Mouse (Mus musculus) liver, postnatal 0 days (tissue): ENCODE measurements at regions not wholly inside any gene's neighbourhood (a gene's known extent, or its start where the extent isn't known, plus 50 kb on each side); places are given as distances from the start of the nearest gene placed in this dataset.

Source experiments
- ATAC-seq: fragments of 200-750 bp; cut with Nextera tagmentation; 2 replicates; pipeline ENCODE4 v1.8.0; 2017; ENCODE audit warnings: mild to moderate bottlenecking, moderate library complexity
- DNase-seq: peaks from one replicate; pipeline ENCODE4 v3.0.0-alpha.2; 2016
- H3K27ac ChIP-seq: fragments of 300-500 bp; sonication (generic); 2 replicates; pipeline ENCODE4 v1.5.1; 2014; ENCODE audit warnings: antibody characterized with exemption, moderate library complexity, mild to moderate bottlenecking, low read depth
- H3K27me3 ChIP-seq: fragments of 300-500 bp; sonication (generic); 2 replicates; pipeline ENCODE4 v1.6.1; 2014; ENCODE audit warnings: low read length, control low read depth, mixed read lengths; ENCODE audit not compliant: insufficient read depth
- H3K36me3 ChIP-seq: fragments of 300-500 bp; sonication (generic); replicated peaks from 2 replicates; pipeline ENCODE4 v1.6.1; 2014; ENCODE audit warnings: mild to moderate bottlenecking, control low read depth, low read length, moderate library complexity, mixed read lengths; ENCODE audit not compliant: insufficient read depth
- H3K4me1 ChIP-seq: fragments of 300-500 bp; sonication (generic); 2 replicates; pipeline ENCODE4 v1.6.1; 2014; ENCODE audit warnings: antibody characterized with exemption, mild to moderate bottlenecking, control low read depth; ENCODE audit not compliant: insufficient read depth
- H3K4me2 ChIP-seq: fragments of 300-500 bp; sonication (generic); 2 replicates; pipeline ENCODE4 v1.6.1; 2014; ENCODE audit warnings: low read depth, mild to moderate bottlenecking, low read length, moderate library complexity, mixed read lengths
- H3K4me3 ChIP-seq: fragments of 300-500 bp; sonication (generic); 2 replicates; pipeline ENCODE4 v1.5.1; 2014; ENCODE audit warnings: low read depth, low read length
- H3K9ac ChIP-seq: fragments of 300-500 bp; sonication (generic); replicated peaks from 2 replicates; pipeline ENCODE4 v1.6.1; 2014; ENCODE audit warnings: mild to moderate bottlenecking, moderate library complexity
- H3K9me3 ChIP-seq: fragments of 300-500 bp; sonication (generic); 2 replicates; pipeline ENCODE4 v1.6.1; 2016; ENCODE audit warnings: mild to moderate bottlenecking, control low read depth, low read length, mixed read lengths
- CTCF ChIP-seq: sonication (generic); IDR thresholded peaks from 2 replicates; pipeline ENCODE4 v1.5.1; 2016; ENCODE audit warnings: antibody characterized with exemption, low read depth
- EP300 ChIP-seq: IDR thresholded peaks from 2 replicates; pipeline ENCODE4 v1.6.1; 2016; ENCODE audit warnings: antibody characterized with exemption, low read depth, mild to moderate bottlenecking
- WGBS: fragments of 180-500 bp; shearing (Covaris S2); extraction: QIAGEN DNeasy Blood & Tissue Kit; methylation state at CpG from one replicate; pipeline ENCODE4 v1.1.7; 2014; ENCODE audit not compliant: insufficient replicate concordance; 5-methylcytosine and 5-hydroxymethylcytosine counted together

DNA sequence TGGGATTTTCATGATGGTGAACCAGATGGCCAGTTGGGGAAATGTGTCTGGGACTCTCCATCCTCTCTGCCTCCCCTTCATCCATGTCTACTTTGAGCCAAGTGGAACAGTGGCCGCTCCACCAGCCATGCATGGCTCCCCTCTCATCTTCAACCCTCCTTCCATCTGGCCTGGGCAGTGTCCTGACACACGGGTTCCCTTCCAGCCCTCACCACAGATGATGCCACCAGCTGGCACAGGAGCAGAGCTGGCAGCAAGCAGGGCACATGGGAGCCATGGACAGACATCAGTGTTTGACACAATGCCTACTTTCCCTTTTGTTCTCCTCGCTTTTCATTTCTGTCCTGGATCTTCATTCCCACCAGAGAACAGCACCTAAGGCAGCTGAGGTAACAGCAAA, 348.9 kb downstream of the Cmpk2 start:
- 70% methylated on average over 3 of the region's 3 CpGs for WGBS
- H3K36me3 ChIP-seq: no peaks in the 10 kb centered on the region
- DNase-seq (no peak), ATAC-seq (no peak)
- H3K27me3 ChIP-seq: no peaks in the 10 kb centered on the region
- no peak overlapping the region for H3K4me2 ChIP-seq
- H3K4me1 ChIP-seq: no peaks in the 10 kb centered on the region
- no peak overlapping the region for H3K27ac ChIP-seq
- TF ChIP-seq CTCF: no peak
- no peak for TF ChIP-seq EP300
- H3K4me3 ChIP-seq: no peak overlapping the region
- H3K9me3 ChIP-seq: no peaks in the 10 kb centered on the region
- no peak overlapping the region for H3K9ac ChIP-seq

DNA sequence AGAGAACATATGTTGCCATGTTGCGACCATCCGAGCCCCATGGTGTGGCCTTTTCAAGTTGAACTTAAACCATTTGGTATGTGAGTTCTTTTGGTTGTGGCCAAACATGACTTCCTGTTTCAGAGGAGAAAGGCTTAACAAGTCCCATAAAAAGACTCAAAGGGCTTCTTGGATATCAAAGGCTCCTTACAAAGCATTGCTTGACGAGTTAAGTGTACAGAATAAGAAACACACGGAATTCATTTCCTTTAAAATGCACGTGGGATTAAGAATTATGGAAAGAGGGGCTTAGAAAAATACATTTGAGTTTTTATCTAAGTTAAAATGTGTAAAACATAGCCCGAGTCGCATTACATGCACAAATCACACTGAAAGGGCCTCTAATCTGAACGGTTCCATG, 346.8 kb downstream of the Cmpk2 start:
- 75% methylated on average over 8 of the region's 8 CpGs for WGBS
- Histone ChIP-seq H3K36me3 (no peaks in the 10 kb centered on the region), H3K4me1 (no peaks in the 10 kb centered on the region), H3K4me3 (no peak overlapping the region), H3K27ac (no peak overlapping the region), H3K27me3 (no peaks in the 10 kb centered on the region), H3K4me2 (no peak overlapping the region), H3K9me3 (no peaks in the 10 kb centered on the region), H3K9ac (no peak overlapping the region)
- no peak for ATAC-seq
- TF ChIP-seq EP300 (no peak), CTCF (no peak)
- no peak for DNase-seq

DNA sequence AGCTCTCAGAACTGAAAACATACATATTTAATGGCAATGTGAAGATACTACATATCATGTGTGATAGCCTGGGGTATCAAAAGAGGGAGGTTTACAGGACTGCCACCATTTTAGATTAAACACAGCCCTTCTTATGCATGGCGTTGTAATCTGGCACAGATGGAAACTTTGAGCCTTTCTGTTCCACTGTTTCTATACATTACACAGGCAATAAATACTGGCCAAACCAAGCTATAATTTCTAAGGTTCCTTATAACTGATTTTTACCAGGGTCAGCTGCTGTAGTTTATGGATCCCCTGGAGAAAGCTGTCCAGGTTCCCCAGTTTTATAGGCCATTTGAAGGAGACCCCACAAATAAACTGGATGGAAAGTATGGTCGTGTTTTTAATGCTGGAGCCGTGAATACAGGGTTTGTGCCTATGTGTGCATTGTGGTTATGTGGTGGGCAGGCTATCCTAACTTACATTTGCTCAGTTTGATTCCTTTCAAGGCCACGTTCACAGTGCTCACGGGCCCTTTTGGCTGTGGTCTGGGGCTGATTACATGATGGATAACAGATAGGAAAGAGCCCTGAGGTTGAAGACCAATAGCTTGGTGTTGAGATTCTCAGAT, 341.7 kb downstream of the Cmpk2 start:
- H3K36me3 ChIP-seq: no peaks in the 10 kb centered on the region
- WGBS: 69% methylated on average over 5 of the region's 5 CpGs
- no peak overlapping the region for H3K4me2 ChIP-seq
- no peak for TF ChIP-seq CTCF
- TF ChIP-seq EP300: no peak
- no peak for ATAC-seq
- no peaks in the 10 kb centered on the region for H3K27me3 ChIP-seq
- no peaks in the 10 kb centered on the region for H3K4me1 ChIP-seq
- no peak overlapping the region for H3K9ac ChIP-seq
- DNase-seq: no peak
- no peaks in the 10 kb centered on the region for H3K9me3 ChIP-seq
- H3K4me3 ChIP-seq: no peak overlapping the region
- no peak overlapping the region for H3K27ac ChIP-seq

DNA sequence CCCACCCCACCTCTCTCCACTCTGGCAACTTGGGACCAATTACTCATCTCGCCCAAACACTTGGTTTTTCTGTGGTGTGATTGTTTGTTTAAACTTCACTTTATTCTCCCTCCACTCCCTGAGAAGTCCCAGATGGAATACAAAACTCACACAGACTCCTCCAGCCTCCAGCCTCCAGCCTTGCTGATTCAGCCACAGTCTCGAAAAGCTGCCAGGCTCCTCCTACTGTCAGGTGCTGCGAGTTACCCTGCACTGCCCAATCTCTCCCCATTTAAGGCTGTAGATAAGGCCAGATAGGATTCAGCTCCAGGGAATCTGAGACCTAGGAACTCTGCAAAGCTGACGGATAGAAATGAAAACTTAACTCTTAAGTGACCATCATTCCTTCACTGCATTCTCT, 340.7 kb downstream of the Cmpk2 start:
- TF ChIP-seq EP300 (no peak), CTCF (no peak)
- no peak for ATAC-seq

DNA sequence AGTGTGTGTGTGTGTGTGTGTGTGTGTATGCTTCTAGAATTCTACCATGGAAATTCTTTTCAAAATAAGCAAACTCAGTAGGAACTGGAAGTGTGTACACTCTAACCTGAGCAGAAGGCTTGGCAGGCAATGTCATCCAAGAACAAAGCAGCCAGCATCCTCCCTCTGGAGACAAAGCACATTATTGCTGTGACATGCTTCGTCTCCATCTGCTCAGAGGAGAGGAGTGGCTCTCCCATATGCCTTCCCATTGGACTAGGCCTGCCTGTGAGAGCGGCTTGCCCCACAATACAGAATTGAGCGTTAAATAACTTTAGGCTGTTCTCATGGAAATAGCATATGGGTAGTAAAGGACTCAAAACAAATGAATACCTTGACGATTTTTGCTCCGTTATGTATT, 333.5 kb downstream of the Cmpk2 start:
- Histone ChIP-seq H3K27me3 (no peaks in the 10 kb centered on the region), H3K4me1 (no peaks in the 10 kb centered on the region), H3K36me3 (no peaks in the 10 kb centered on the region), H3K9ac (no peak overlapping the region), H3K27ac (no peak overlapping the region), H3K9me3 (no peaks in the 10 kb centered on the region), H3K4me2 (no peak overlapping the region), H3K4me3 (no peak overlapping the region)
- ATAC-seq: no peak
- no peak for DNase-seq
- WGBS: 76% methylated on average over 5 of the region's 5 CpGs
- TF ChIP-seq CTCF: no peak
- TF ChIP-seq EP300: no peak

More for the DNA sequence above, 340.7 kb downstream of the Cmpk2 start:
- DNase-seq: no peak
- Histone ChIP-seq H3K27me3 (no peaks in the 10 kb centered on the region), H3K4me2 (no peak overlapping the region), H3K36me3 (no peaks in the 10 kb centered on the region), H3K9me3 (no peaks in the 10 kb centered on the region), H3K4me1 (no peaks in the 10 kb centered on the region), H3K4me3 (no peak overlapping the region), H3K27ac (no peak overlapping the region), H3K9ac (no peak overlapping the region)
- WGBS: 15% methylated on average over 4 of the region's 4 CpGs

DNA sequence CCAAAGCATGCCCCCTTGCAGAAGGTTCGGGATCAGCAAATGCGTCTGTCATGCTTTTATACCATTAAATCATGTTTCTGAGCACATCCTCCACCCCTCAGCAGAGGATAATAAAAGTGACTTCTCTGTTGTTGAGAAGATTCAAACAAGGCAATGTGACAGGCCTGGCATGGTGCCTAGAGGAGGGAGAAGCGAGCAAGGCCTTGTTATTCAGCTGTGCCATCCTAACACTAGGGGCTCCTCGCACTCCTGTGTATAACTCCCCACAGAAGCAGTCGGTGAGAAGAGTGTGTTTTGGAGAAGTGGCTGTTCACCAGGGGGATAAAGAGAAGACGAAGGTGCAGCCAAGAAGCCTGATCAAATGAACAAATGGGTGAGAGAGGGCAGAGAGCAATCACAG, 330.3 kb downstream of the Cmpk2 start:
- Histone ChIP-seq H3K27ac (no peak overlapping the region), H3K9me3 (no peaks in the 10 kb centered on the region), H3K9ac (no peak overlapping the region), H3K36me3 (no peaks in the 10 kb centered on the region), H3K27me3 (no peaks in the 10 kb centered on the region), H3K4me2 (no peak overlapping the region), H3K4me1 (no peaks in the 10 kb centered on the region), H3K4me3 (no peak overlapping the region)
- ATAC-seq: no peak
- TF ChIP-seq CTCF (no peak), EP300 (no peak)
- WGBS: 72% methylated on average over 6 of the region's 6 CpGs
- DNase-seq: no peak

DNA sequence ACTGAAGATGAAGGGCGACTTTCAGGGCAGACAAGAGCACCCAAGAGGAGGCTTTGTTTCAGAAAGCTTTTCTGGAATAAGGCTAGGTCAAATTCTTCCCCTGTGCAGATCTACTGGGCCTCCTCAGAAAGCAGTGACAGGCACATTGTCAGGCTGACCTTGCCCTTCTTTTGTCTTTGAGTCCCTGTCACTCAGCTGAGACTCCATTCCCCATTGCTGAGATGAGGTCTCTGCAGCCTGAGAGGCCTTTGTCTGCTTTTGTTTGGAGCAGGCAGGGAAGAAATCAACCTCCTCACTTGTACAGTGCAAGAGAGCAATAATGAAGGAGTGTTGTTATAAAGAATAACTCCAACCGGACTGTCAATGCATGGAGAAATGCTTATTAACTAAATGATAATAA, 327.4 kb downstream of the Cmpk2 start:
- Histone ChIP-seq H3K36me3 (no peaks in the 10 kb centered on the region), H3K4me1 (no peaks in the 10 kb centered on the region), H3K9ac (no peak overlapping the region), H3K9me3 (no peaks in the 10 kb centered on the region), H3K27me3 (no peaks in the 10 kb centered on the region), H3K4me3 (no peak overlapping the region), H3K4me2 (no peak overlapping the region), H3K27ac (no peak overlapping the region)
- WGBS: 79% methylated on average over 2 of the region's 2 CpGs
- DNase-seq: no peak
- no peak for TF ChIP-seq EP300
- no peak for TF ChIP-seq CTCF
- ATAC-seq: no peak
